Mouse (Mus musculus) lung, adult 18-20 months (tissue): Measurements from ENCODE around the gene Nol4l.

Experiments used
- DNase-seq, 2 experiments: peaks; one replicate each; pipeline ENCODE4 v3.0.0; 2022; ENCODE audit warnings: mixed read lengths in 2 of 2

Nol4l gene

DNA sequence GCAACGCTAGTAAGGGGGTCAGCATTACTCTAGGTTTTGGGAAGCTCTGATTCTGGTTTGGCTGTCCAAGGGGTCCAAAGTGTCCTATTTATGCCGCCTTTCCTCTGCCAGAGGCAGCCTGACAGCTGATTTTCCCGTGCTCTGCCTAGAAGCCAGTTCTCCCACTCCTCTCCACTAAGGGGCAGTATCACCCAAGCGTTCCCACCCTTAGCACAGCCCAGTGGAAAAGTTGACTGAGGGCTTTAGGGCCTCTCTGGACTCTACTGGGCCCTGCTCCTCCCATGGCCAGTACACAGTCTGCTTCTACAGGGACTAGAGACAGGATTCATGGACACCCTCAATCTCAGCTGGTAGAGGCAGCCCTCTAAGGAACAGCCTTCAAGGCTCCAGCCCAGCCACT, 51.2 kb downstream of the Nol4l start:
- peak; percentile 49 to 52 for DNase-seq

GRCm38 (mm10) chr2:153475114-153476112, 54.4 kb downstream of the Nol4l start:
- no peak for DNase-seq

DNA sequence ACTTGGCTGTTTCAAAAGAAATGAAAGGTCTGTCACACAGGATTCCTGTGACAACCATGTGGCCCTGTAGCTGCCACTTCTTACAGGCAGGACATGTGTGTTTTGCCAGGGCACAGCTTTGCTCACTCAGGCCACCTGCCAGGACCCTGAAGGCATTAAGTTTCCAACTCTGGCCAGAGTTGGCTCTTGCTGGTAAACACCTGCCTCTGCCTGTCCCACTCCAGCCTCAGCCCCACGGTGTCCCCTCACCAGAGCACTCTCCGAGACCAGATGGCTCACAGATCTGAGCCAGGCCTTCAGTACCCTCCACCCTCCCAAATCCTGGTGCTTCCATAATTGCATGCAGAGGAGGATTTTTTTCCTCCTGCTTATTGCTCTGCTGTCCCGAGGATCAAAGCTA, 58.8 kb downstream of the Nol4l start:
- no peak for DNase-seq

DNA sequence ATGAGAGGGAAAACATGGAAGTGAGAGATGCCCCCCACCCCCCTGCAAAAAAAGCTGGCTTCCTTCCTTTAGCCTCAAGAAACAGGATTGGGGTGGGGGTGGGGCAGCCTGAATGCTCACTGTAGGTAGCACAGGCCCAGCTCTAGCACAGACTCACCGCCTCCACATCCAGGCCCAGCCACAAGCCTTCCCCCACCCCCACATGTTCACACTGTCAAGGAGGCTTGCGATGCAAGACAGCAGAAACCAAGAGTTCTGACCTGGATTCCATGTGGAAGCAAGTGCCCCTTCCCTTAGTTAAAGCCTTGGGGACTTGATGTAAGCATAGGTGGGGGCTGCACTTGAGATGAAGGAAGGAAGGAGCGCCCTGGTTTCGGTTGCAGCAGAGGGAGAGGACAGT, 60.0 kb downstream of the Nol4l start:
- DNase-seq: no peak

GRCm38 (mm10) chr2:153469317-153469716, 60.5 kb downstream of the Nol4l start:
- no peak for DNase-seq

DNA sequence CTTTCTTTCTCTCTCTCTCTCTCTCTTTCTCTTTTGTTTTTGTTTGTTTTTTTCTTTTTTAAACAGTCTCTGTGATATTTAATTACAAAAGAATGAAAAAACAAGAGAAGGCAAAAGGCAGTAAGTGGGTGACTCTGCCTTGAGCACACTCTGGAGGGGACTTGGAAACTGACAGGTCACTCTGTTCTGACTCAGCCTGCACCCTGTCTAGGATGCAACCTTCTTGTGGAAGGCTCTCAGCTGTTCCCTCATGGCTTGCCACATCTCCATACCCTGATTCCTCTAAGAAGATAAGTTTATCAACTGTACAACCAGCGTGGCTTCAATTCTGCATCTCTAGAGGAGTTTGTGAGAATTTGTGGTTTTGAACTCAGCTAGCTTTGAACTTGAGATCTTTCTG, 62.4 kb downstream of the Nol4l start:
- peak in 1 of 2 experiments; percentile 36 for DNase-seq

GRCm38 (mm10) chr2:153463257-153463656, 66.5 kb downstream of the Nol4l start:
- no peak for DNase-seq

DNA sequence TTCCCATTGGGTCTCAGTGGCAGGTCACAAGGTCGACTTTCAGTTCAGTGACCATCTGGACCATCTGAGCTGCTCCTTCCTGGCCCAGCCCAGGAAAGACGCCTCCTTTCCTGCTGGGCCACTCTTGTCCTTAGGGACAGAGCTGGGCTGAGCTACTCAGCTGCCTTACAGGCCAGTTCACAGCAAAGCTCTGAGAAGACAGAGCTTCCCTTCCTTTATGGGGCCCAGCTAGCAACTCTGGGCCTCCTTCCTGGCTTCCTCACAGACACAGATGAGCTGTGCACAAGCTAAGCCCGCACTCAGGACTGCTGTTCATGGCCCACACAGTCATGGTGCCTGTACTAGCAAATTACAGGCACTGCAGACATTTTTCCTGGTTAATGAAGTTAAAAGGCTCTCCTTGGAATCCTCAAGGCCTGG, 71.7 kb downstream of the Nol4l start:
- no peak for DNase-seq

GRCm38 (mm10) chr2:153457467-153457866, 72.3 kb downstream of the Nol4l start:
- no peak for DNase-seq

DNA sequence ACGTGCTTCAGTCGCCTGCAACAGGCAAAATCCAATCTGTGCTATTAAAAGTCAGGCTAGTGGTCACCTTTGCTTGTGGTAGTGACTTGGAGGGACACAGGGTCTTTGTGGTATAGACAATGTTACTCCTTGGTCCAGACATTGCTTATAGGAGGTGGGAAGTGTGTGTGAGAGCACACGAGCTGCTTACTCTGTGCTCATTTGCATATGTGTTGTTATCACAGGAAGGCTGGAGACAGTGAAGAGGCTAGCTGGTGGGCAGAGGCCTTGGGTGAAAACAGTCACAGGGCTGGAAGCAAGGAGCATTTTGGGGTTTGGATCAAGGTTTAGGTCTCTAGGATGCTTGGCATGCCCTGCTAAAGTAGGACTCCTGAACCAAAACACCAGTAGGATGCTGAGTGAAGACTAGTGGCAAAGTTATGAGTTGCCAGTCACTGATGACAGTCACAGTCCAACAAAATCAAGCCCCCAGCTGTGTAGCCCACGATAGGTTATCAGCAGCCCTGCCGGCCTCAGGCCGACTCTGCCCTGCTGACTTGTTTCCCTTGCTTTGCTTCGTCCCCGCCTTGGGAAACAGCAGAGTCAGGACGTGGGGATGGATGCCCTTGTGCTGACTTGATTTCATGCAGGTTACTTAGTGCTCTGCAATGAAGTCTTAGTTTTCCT, 74.8 kb downstream of the Nol4l start:
- DNase-seq: no peak

GRCm38 (mm10) chr2:153453961-153454759, 75.6 kb downstream of the Nol4l start:
- DNase-seq: no peak

DNA sequence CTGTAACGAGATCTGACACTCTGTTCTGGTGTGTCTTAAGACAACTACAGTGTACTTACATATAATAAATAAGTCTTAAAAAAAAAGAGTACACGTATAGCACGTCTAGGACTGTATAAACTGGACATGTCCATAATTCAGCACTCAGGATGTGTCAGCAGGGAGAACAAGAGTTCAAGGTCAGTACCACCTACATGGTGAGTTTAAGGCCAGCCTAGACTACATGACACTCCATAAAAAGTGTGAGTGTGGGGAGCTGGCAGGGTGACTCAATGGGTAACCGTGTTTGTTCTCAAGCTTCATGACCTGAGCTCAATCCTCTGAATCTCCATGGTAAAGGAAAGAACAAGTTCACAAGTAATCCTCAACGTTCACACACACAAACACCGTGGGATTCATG, 81.3 kb downstream of the Nol4l start:
- DNase-seq: no peak

DNA sequence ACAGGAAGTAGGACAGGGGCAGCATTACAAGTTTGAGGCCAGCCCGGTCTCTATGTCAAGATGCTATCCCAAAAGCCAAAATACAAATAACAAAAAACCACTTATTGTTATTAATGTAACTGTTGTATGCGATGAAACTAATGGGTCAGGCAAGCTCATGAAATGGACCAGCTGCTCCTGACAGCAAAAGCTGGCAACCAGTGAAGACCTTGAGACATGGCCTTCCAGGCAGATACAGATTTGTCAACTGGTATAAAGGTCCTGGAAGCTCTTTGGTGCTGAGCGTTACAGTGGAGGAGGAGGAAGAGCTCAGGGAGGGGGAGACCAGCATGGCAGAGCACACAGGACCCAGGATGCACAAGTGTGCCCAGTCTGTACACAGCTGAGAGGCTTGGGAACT, 82.1 kb downstream of the Nol4l start:
- no peak for DNase-seq

DNA sequence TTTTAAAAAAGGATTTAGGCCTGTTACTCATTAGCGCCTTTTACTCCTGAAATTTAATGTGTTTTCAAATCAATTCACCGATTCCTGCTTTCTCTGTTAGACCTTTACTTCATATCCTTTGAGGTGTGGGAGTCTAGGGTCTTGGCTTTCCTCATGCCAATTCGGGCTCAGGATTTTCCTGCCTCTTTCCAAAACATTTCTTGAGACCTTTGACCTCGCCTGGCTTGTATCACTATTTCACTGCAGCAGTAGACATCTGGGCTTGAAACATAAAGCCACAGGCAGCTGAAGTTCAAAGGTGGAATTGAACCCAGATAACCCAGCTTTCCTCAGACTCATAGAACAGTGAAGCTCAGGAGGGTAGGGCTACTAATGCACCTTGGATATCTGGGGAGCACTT, 83.3 kb downstream of the Nol4l start:
- no peak for DNase-seq

- peak; percentile 30 to 59 for DNase-seq
Measured at GRCm38 (mm10) chr2:153446017-153446408, 83.8 kb downstream of the Nol4l start.

DNA sequence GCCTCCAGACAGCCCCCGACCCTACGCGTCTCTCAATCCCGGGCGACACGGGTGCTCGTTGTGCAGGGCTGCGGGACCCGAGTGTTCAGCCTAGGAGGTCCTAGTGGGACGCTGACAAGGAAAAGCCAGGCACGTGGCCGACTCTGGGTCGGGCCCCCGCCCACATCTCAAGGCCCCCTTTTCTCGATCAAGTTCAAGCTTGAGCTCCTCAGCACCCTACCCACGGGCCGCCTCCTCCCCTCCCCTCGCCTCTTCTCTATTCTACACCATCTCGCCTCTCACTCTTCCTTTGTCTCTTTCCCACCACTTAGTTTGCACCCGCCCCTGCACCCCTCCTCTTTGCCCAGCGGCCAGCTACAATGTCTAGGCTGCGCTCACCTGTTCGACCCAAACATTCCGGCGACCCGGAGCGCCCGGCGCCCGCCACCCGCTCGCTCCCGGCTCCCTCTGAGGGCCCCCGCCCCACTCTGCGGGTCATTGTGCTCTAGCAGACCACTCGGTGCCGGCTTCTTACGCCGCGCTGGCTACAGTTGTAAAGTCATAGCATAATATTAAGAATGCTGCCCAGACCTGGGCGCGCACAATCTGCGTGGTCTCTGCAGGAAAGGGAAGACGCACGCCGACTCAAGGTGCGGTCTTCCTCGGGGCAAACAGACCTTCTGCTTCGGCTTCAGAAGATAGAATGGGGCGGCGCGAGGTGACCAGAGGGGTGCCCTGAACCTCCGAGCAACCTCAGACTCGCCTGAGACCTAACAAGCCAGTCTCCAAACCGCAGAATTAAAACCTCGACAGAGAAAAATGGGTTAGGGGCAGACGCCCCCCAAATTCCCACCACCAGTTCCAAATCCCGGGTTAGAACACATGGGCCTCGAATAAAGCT, 84.4 kb downstream of the Nol4l start:
- DNase-seq: peak in 1 of 2 experiments; percentile 29

GRCm38 (mm10) chr2:153444254-153445136, 85.3 kb downstream of the Nol4l start:
- DNase-seq: peak; percentile 71 to 73

GRCm38 (mm10) chr2:153443434-153444240, 86.1 kb downstream of the Nol4l start:
- DNase-seq: peak; percentile 52 to 54

- no peak for DNase-seq
Measured at GRCm38 (mm10) chr2:153442720-153443119, 87.1 kb downstream of the Nol4l start.

DNA sequence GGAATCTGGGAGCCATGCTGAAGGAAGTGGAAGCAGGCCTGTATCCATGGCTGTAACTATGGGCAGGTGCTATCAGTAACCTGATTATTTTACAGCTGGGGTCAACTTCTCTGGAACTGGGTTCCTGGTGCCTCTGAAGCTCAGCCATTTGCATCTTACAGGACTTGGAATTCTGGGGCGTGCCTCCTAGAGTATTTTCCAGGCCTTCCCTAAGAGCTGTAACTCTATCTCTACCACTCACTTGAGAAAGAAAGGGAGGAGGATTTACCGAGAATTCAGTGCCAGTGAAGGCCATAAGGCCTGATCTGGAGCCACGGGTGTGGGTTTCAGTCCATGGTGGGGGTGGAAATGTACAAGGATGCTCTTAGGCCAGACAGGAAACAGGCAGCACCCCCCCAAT, 88.5 kb downstream of the Nol4l start:
- DNase-seq: no peak
